In genomic region chr7:100952686-100953085, GRCm38 (mm10) we compare ENCODE assay signal across 25 mouse cellular contexts. TPM values are rescaled to one million over a fixed set of nuclear protein-coding genes. Genes with fewer than 3 reads are reported as not detected.
DNase-seq lines count a peak whose midpoint lies in the region; ATAC-seq and TF ChIP-seq lines count a peak whose summit lies in the region.
"Had no signal": no experiment of that assay in that cellular context is flagged by ENCODE, and none has a peak within 500 bp of the region (broad histone marks: within the 10 kb centered on the region; RNA-seq: fewer than 3 reads in every experiment).

No protein-coding gene starts in this region.

- peak; percentile 18; the same call in 1 of the 2 replicates for TF ChIP-seq POLR2A in heart, adult 2 months (IDR thresholded peaks at IDR 0.05; ENCODE audit: insufficient read depth, low read depth, low read length)

- no peak overlapping the region; the same call in 1 of the 2 replicates for H3K27ac ChIP-seq in heart, adult 2 months
- H3K27ac ChIP-seq in layer of hippocampus, adult 2 months = peak overlapping the region; percentile 55; the same call in 1 of the 2 replicates
- 0 out of 2 replicates have a peak overlapping the region, but pooled peaks have one; percentile 21 for H3K27ac ChIP-seq in embryonic facial prominence, embryonic 14.5 days (replicated peaks; ENCODE audit: low read depth, low read length)
- H3K27ac ChIP-seq in macrophage = peak overlapping the region; percentile 100
- H3K27ac ChIP-seq: forebrain, embryonic 13.5 days; liver, embryonic 15.5 days; neural tube, embryonic 13.5 days had no signal

- WGBS in heart, adult 2 months = 79% methylated on average over 7 of the region's 7 CpGs
- WGBS in embryonic facial prominence, embryonic 14.5 days = 82% methylated on average over 7 of the region's 7 CpGs
- WGBS in macrophage (ENCODE audit: missing documents) = 54% methylated on average over 7 of the region's 7 CpGs

- H3K36me3 ChIP-seq in heart, adult 2 months (ENCODE audit: control insufficient read depth, insufficient read depth, low read length) = no peaks in the 10 kb centered on the region
- no peaks in the 10 kb centered on the region for H3K36me3 ChIP-seq in embryonic facial prominence, embryonic 14.5 days (ENCODE audit: control insufficient read depth, insufficient read depth, low read length)
- peaks cover 41% of the 10 kb centered on the region for H3K36me3 ChIP-seq in macrophage (ENCODE audit: inconsistent target)
- H3K36me3 ChIP-seq: liver, embryonic 15.5 days; neural tube, embryonic 13.5 days; stomach, embryonic 15.5 days had no signal

- TF ChIP-seq EP300 in heart, adult 2 months (IDR thresholded peaks at IDR 0.05; ENCODE audit: insufficient read depth, low read depth, low read length) = no peak

- no peaks in the 10 kb centered on the region for H3K9me3 ChIP-seq in embryonic facial prominence, embryonic 14.5 days (ENCODE audit: control insufficient read depth, low read length)
- H3K9me3 ChIP-seq: forebrain, embryonic 13.5 days; liver, embryonic 15.5 days; neural tube, embryonic 13.5 days; stomach, embryonic 15.5 days had no signal

- no peaks in the 10 kb centered on the region for H3K27me3 ChIP-seq in heart, adult 2 months (ENCODE audit: control insufficient read depth, insufficient read depth, low read length)
- H3K27me3 ChIP-seq in embryonic facial prominence, embryonic 14.5 days (replicated peaks; ENCODE audit: control insufficient read depth, insufficient read depth, low read length) = no peaks in the 10 kb centered on the region
- H3K27me3 ChIP-seq: CH12.LX; forebrain, embryonic 13.5 days; liver, embryonic 15.5 days; neural tube, embryonic 13.5 days; stomach, embryonic 15.5 days had no signal

- H3K4me1 ChIP-seq in heart, adult 2 months (ENCODE audit: control insufficient read depth, insufficient read depth, low read length) = peaks cover 14% of the 10 kb centered on the region
- H3K4me1 ChIP-seq in embryonic facial prominence, embryonic 14.5 days (ENCODE audit: control insufficient read depth, insufficient read depth, low read length) = 0 out of 2 replicates have a peak, but pooled peaks cover 6% of the 10 kb centered on the region
- H3K4me1 ChIP-seq: forebrain, embryonic 13.5 days; neural tube, embryonic 13.5 days had no signal

- H3K4me3 ChIP-seq in heart, adult 2 months = no peak overlapping the region
- no peak overlapping the region for H3K4me3 ChIP-seq in layer of hippocampus, adult 2 months
- no peak overlapping the region for H3K4me3 ChIP-seq in embryonic facial prominence, embryonic 14.5 days (ENCODE audit: low read depth, low read length)
- H3K4me3 ChIP-seq in macrophage (ENCODE audit: inconsistent target) = no peak overlapping the region
- H3K4me3 ChIP-seq: forebrain, embryonic 13.5 days; liver, embryonic 15.5 days; megakaryocyte, embryonic 14.5 days; neural tube, embryonic 13.5 days; stomach, embryonic 15.5 days had no signal

- DNase-seq in heart, adult 2 months = peak in 1 of 2 experiments; percentile 46
- no peak for DNase-seq in heart, postnatal 14 days
- no peak for DNase-seq in layer of hippocampus, adult 2 months (ENCODE audit: low spot score in 2 of 2)
- no peak for DNase-seq in layer of hippocampus, postnatal 36 days
- DNase-seq in embryonic facial prominence, embryonic 14.5 days (ENCODE audit: low spot score) = no peak
- no peak for DNase-seq in frontal cortex, postnatal 14 days (ENCODE audit: low spot score in 2 of 2)
- DNase-seq in left cerebral cortex, adult 9 months (ENCODE audit: low spot score in 2 of 2) = no peak
- DNase-seq: adrenal gland, postnatal 14 days; cerebellum, adult 18-20 months; cerebellum, postnatal 36 days; gastrocnemius, postnatal 36 days; kidney, adult 2 months; kidney, postnatal 14 days; left cerebral cortex, postnatal 4 days; lung, postnatal 10 days; midbrain, embryonic 14.5 days; thymus, adult 2 months had no signal

- intact Hi-C loops in heart, adult 2 months (cut with DNase I) = no loop called here
- intact Hi-C loops in heart, postnatal 14 days (cut with DNase I) = no loop called here

- TF ChIP-seq CTCF in heart, adult 2 months (IDR thresholded peaks at IDR 0.05) = no peak
- TF ChIP-seq CTCF in layer of hippocampus, adult 2 months (conservative IDR thresholded peaks at IDR 0.05) = no peak

- no peaks in the 10 kb centered on the region for H3K79me2 ChIP-seq in heart, adult 2 months (replicated peaks; ENCODE audit: control insufficient read depth, insufficient read depth, low read length)
- peaks cover 88% of the 10 kb centered on the region for H3K79me2 ChIP-seq in macrophage (ENCODE audit: inconsistent target)

- no peak overlapping the region for H3K9ac ChIP-seq in heart, adult 2 months (ENCODE audit: low read depth, low read length)
- H3K9ac ChIP-seq in embryonic facial prominence, embryonic 14.5 days (ENCODE audit: low read depth, low read length) = no peak overlapping the region
- H3K9ac ChIP-seq: forebrain, embryonic 13.5 days; liver, embryonic 15.5 days; neural tube, embryonic 13.5 days; stomach, embryonic 15.5 days had no signal

- no peak for ATAC-seq in embryonic facial prominence, embryonic 14.5 days (ENCODE audit: low read depth)
- ATAC-seq: forebrain, embryonic 13.5 days had no signal

- no peak overlapping the region for H3K4me2 ChIP-seq in embryonic facial prominence, embryonic 14.5 days (ENCODE audit: low read depth, low read length)
- H3K4me2 ChIP-seq: forebrain, embryonic 13.5 days; liver, embryonic 15.5 days; neural tube, embryonic 13.5 days; stomach, embryonic 15.5 days had no signal

RNA-seq across cellular contexts. Expression of gene Arhgef17, which starts 20.8 kb away (rescaled TPM):
- total RNA-seq in heart, adult 2 months (2021) = 10 to 100 TPM; 26.2 to 28.4 TPM
- 23.4 and 28.9 TPM in 2 replicates for polyA plus RNA-seq in heart, adult 2 months (2012; rRNA removed)
- 10 to 100 TPM; 30.3 to 31.6 TPM for total RNA-seq in heart, postnatal 14 days (2021)
- 100 to 1,000 TPM; 163 to 171 TPM for total RNA-seq in layer of hippocampus, adult 2 months (2021)
- 100 to 1,000 TPM; 152 to 158 TPM for total RNA-seq in layer of hippocampus, postnatal 36 days (2021)
- polyA plus RNA-seq in embryonic facial prominence, embryonic 14.5 days (2014; fragmentation: Nextera tagmentation; extraction: Ambion mirVana) = 16.3 and 16.8 TPM in 2 replicates
- 1 to 10 TPM in 8 of 26 experiments, under 1 TPM in 17, not detected in 1; 0.19 to 2.7 (median 0.66) TPM for total RNA-seq in macrophage (2018; cell fraction: chromatin; rRNA removed)
- total RNA-seq in macrophage (2018; cell fraction: cytosol; rRNA removed) = under 1 TPM in 25 of 26 experiments, not detected in 1; 0.04 to 0.45 (median 0.19) TPM
- 1 to 10 TPM in 1 of 26 experiments, under 1 TPM in 25; 0.05 to 2.4 (median 0.28) TPM for total RNA-seq in macrophage (2018; cell fraction: nucleus; rRNA removed)
- 0.15 to 0.20 TPM (median 0.17 TPM) in 3 replicates for polyA plus RNA-seq in macrophage (2018)

RNA-seq across cellular contexts. Expression of gene P2ry6, which starts 21.8 kb away (rescaled TPM):
- 1 to 10 TPM; 3.6 to 4.2 TPM for total RNA-seq in heart, adult 2 months (2021)
- polyA plus RNA-seq in heart, adult 2 months (2012; rRNA removed) = 9.6 and 11.1 TPM in 2 replicates
- total RNA-seq in heart, postnatal 14 days (2021) = 1 to 10 TPM; 4.1 to 4.5 TPM
- 1 to 10 TPM; 3.0 to 3.6 TPM for total RNA-seq in layer of hippocampus, adult 2 months (2021)
- total RNA-seq in layer of hippocampus, postnatal 36 days (2021) = 1 to 10 TPM; 3.2 to 3.5 TPM
- 6.9 and 7.3 TPM in 2 replicates for polyA plus RNA-seq in embryonic facial prominence, embryonic 14.5 days (2014; fragmentation: Nextera tagmentation; extraction: Ambion mirVana)
- 100 to 1,000 TPM in 25 of 26 experiments, 10 to 100 TPM in 1; 99.4 to 376 (median 193) TPM for total RNA-seq in macrophage (2018; cell fraction: chromatin; rRNA removed)
- total RNA-seq in macrophage (2018; cell fraction: cytosol; rRNA removed) = 100 to 1,000 TPM; 133 to 264 (median 189) TPM
- 100 to 1,000 TPM in 23 of 26 experiments, 10 to 100 TPM in 3; 82.6 to 248 (median 161) TPM for total RNA-seq in macrophage (2018; cell fraction: nucleus; rRNA removed)
- polyA plus RNA-seq in macrophage (2018) = 148 to 183 TPM (median 169 TPM) in 3 replicates
- total RNA-seq: MEL had no signal

RNA-seq across cellular contexts. Expression of gene P2ry2, which starts 60.0 kb away (rescaled TPM):
- total RNA-seq in heart, adult 2 months (2021) = 10 to 100 TPM; 22.3 to 32.6 TPM
- polyA plus RNA-seq in heart, adult 2 months (2012; rRNA removed) = 40.4 and 46.8 TPM in 2 replicates
- total RNA-seq in heart, postnatal 14 days (2021) = 10 to 100 TPM; 20.6 to 22.1 TPM
- under 1 TPM; 0.86 to 0.87 TPM for total RNA-seq in layer of hippocampus, adult 2 months (2021)
- under 1 TPM; 0.66 to 0.97 TPM for total RNA-seq in layer of hippocampus, postnatal 36 days (2021)
- 2.0 and 2.3 TPM in 2 replicates for polyA plus RNA-seq in embryonic facial prominence, embryonic 14.5 days (2014; fragmentation: Nextera tagmentation; extraction: Ambion mirVana)
- total RNA-seq in macrophage (2018; cell fraction: chromatin; rRNA removed) = 100 to 1,000 TPM in 9 of 26 experiments, 10 to 100 TPM in 17; 15.2 to 495 (median 73.8) TPM
- 100 to 1,000 TPM in 2 of 26 experiments, 10 to 100 TPM in 17, 1 to 10 TPM in 7; 5.8 to 162 (median 14.2) TPM for total RNA-seq in macrophage (2018; cell fraction: cytosol; rRNA removed)
- total RNA-seq in macrophage (2018; cell fraction: nucleus; rRNA removed) = 100 to 1,000 TPM in 8 of 26 experiments, 10 to 100 TPM in 18; 12.4 to 280 (median 55.0) TPM
- polyA plus RNA-seq in macrophage (2018) = 8.0 to 11.7 TPM (median 9.1 TPM) in 3 replicates
- polyA plus RNA-seq: forebrain, embryonic 13.5 days had no signal

Comparison
In these comparisons a context has a peak if more than half of its experiments do, and no peak if none do; other contexts are left out.
1. RNA of gene Arhgef17, which starts 20.8 kb away (total RNA-seq): 163 to 171 TPM in layer of hippocampus, adult 2 months and 152 to 158 TPM in layer of hippocampus, postnatal 36 days; 30.3 to 31.6 TPM in heart, postnatal 14 days and 26.2 to 28.4 TPM in heart, adult 2 months; every median in the first group is over 4 times any median in the second.
2. RNA of gene P2ry2, which starts 60.0 kb away (total RNA-seq): 22.3 to 32.6 TPM in heart, adult 2 months and 20.6 to 22.1 TPM in heart, postnatal 14 days; 0.66 to 0.97 TPM in layer of hippocampus, postnatal 36 days and 0.86 to 0.87 TPM in layer of hippocampus, adult 2 months; every median in the first group is over 10 times any median in the second.